Mouse (Mus musculus): ENCODE measurements around the gene Ppt2. TPM values are rescaled to one million over a fixed set of nuclear protein-coding genes. Genes with fewer than 3 reads are reported as not detected.
A peak's percentile ranks its signal among the peaks of the same experiment; 100 is the strongest.

The Ppt2 gene
- total and polyA plus RNA-seq, 2 experiments = 22.5 to 38.5 TPM

DNA sequence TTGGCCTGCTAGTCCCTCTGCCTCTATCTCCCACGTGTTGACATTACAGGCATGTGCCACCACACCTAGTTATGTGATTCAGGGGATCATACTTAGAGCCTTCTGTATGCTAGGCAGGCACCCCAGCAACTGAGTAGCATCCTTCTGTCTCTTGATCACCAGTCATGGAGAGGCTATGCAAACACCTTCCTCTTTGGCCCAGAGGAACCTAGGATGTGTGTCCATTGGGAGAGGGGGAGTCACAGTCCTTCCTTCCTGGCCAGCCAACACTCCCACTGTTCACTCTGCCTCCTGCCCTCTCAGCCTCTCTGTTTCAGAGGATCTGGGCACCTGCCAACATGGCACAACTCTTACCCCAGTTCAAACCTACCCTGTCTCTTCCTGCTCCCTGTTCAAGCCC lies 35.2 kb upstream of the Ppt2 start:
- no peaks in the 10 kb centered on the region; the same call in 1 of the 2 replicates for H3K27me3 ChIP-seq (ENCODE audit: control insufficient read depth, insufficient read depth, low read length)
- H3K9ac ChIP-seq (ENCODE audit: low read depth, low read length) = no peak overlapping the region
- no peaks in the 10 kb centered on the region for H3K79me2 ChIP-seq (ENCODE audit: control insufficient read depth, insufficient read depth, low read length)
- no peak for DNase-seq (ENCODE audit: extremely low read depth, low read depth, low spot score)
- 44% methylated on average over 1 of the region's 1 CpGs for WGBS
- H3K4me3 ChIP-seq (ENCODE audit: insufficient read depth, low read depth, low read length) = no peak overlapping the region
- no peak overlapping the region for H3K27ac ChIP-seq (replicated peaks; ENCODE audit: insufficient read depth, low read depth, low read length)
- no peak for TF ChIP-seq CTCF (IDR thresholded peaks at IDR 0.05; ENCODE audit: low read depth, low read length)
- TF ChIP-seq POLR2A (IDR thresholded peaks at IDR 0.05; ENCODE audit: extremely low read depth, insufficient read depth, low read length) = no peak
- no peaks in the 10 kb centered on the region for H3K36me3 ChIP-seq (ENCODE audit: control insufficient read depth, insufficient read depth, low read length)
- H3K4me1 ChIP-seq (ENCODE audit: control insufficient read depth, insufficient read depth, low read length) = no peaks in the 10 kb centered on the region

DNA sequence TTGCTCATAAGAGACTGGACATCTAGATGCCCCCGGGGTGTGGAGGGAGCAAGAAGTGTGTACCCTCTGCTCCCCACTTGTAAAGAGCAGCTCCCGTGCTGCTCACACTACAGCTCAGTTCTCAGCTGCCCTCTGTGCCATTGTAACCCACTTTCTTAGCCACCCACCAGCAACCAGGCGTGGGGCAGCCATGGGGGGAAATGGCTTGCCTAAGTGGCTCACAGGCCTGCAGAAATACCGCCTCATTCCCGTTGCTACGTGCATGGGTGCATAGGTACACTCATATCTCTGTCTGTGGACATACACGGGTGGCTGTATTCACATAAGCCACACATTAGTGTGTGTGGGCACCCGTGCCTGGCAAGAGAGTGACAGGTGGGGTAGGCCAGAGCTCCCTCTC lies 34.7 kb upstream of the Ppt2 start:
- Histone ChIP-seq H3K79me2 (ENCODE audit: control insufficient read depth, insufficient read depth, low read length) (no peaks in the 10 kb centered on the region), H3K27ac (replicated peaks; ENCODE audit: insufficient read depth, low read depth, low read length) (no peak overlapping the region), H3K27me3 (ENCODE audit: control insufficient read depth, insufficient read depth, low read length) (no peaks in the 10 kb centered on the region; the same call in 1 of the 2 replicates), H3K9ac (ENCODE audit: low read depth, low read length) (no peak overlapping the region), H3K36me3 (ENCODE audit: control insufficient read depth, insufficient read depth, low read length) (no peaks in the 10 kb centered on the region), H3K4me1 (ENCODE audit: control insufficient read depth, insufficient read depth, low read length) (no peaks in the 10 kb centered on the region; the same call in 1 of the 2 replicates), H3K4me3 (ENCODE audit: insufficient read depth, low read depth, low read length) (no peak overlapping the region)
- TF ChIP-seq CTCF (IDR thresholded peaks at IDR 0.05; ENCODE audit: low read depth, low read length) (no peak), POLR2A (IDR thresholded peaks at IDR 0.05; ENCODE audit: extremely low read depth, insufficient read depth, low read length) (no peak)
- WGBS = 88% methylated on average over 8 of the region's 8 CpGs
- DNase-seq (ENCODE audit: extremely low read depth, low read depth, low spot score) = no peak

DNA sequence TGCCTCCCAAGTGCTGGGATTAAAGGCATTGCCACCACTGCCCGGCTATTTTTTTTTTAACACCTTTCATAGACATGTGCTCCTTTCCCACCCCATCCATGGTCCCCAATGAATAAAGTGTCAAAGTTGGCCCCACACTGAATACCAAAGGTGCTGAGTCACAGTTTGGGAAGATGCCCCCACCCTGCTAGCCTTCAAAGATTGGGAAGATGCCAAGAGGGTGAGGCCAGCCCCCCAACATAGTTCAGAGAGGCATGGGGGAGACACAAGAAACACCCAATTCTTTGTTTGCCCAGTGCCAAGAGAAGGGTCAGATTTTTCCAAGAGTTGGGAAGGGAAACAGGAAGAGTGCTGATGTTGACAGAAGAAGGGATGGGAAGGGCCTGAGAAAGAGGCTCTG lies 34.2 kb upstream of the Ppt2 start:
- DNase-seq (ENCODE audit: extremely low read depth, low read depth, low spot score) = no peak
- 89% methylated on average over 1 of the region's 1 CpGs for WGBS

DNA sequence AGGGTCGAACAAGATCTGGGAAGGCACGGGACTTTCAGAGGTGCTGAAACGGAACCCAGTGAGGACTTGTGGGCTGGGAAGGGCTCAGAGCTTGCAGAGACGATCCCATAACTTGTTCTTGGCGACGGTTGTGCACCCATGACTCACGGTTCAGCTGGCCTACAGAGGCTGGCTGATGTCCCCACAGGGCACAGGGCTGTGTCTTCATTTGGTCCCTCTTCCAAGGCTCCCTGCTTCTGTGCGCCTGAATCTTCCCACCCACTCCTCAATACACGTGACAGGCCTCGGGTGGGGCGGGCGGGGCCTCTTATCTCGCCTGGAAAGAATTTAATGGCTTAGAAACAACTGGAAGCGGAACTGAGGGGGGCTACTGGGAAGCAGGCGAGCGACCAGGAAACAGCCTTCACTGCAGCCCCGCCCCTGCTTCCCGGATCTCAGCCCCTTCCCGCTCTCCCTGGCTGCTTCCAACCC lies 32.8 kb upstream of the Ppt2 start:
- H3K4me3 ChIP-seq (ENCODE audit: insufficient read depth, low read depth, low read length) = peak overlapping the region; percentile 48

More for the DNA sequence above, 34.2 kb upstream of the Ppt2 start:
- H3K79me2 ChIP-seq (ENCODE audit: control insufficient read depth, insufficient read depth, low read length) = no peaks in the 10 kb centered on the region
- H3K9ac ChIP-seq (ENCODE audit: low read depth, low read length) = no peak overlapping the region
- TF ChIP-seq CTCF (IDR thresholded peaks at IDR 0.05; ENCODE audit: low read depth, low read length) (no peak), POLR2A (IDR thresholded peaks at IDR 0.05; ENCODE audit: extremely low read depth, insufficient read depth, low read length) (no peak)
- no peaks in the 10 kb centered on the region; the same call in 1 of the 2 replicates for H3K27me3 ChIP-seq (ENCODE audit: control insufficient read depth, insufficient read depth, low read length)
- no peak overlapping the region for H3K4me3 ChIP-seq (ENCODE audit: insufficient read depth, low read depth, low read length)
- H3K36me3 ChIP-seq (ENCODE audit: control insufficient read depth, insufficient read depth, low read length) = no peaks in the 10 kb centered on the region
- peaks cover 1% of the 10 kb centered on the region; the same call in 1 of the 2 replicates for H3K4me1 ChIP-seq (ENCODE audit: control insufficient read depth, insufficient read depth, low read length)
- H3K27ac ChIP-seq (replicated peaks; ENCODE audit: insufficient read depth, low read depth, low read length) = no peak overlapping the region

DNA sequence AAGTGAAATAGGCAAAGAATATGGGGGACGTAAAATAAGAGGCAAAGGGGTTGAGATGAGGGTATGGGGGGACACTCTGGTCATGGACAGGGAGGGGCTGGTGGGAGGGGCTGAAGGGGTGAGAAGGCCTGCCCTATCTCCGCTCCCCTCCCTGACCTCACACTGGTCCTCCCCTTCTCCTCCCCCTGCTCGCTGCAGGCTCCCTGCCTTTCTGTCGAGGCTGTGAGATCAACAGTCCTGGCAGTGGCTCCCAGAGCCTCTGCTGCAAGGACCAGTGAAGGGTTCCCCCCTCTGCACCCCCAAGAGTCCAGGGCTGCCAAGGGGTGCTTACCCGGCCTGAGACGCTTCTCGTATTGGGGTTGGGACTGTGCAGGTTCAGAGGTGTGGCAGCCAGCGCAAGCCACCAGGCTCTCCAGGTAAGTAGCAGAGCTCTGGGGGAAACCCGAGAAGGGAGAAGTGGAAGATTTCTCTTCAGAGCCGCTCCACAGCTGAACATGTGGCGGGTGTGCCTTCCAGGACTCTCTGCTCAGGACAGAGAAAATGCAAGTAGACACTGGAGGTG lies 32.0 kb upstream of the Ppt2 start:
- H3K4me3 ChIP-seq (ENCODE audit: insufficient read depth, low read depth, low read length) = peak overlapping the region; percentile 48
- H3K79me2 ChIP-seq (ENCODE audit: control insufficient read depth, insufficient read depth, low read length) = no peaks in the 10 kb centered on the region
- H3K27me3 ChIP-seq (ENCODE audit: control insufficient read depth, insufficient read depth, low read length) = no peaks in the 10 kb centered on the region; the same call in 1 of the 2 replicates
- H3K9ac ChIP-seq (ENCODE audit: low read depth, low read length) = peak overlapping the region; percentile 27
- TF ChIP-seq POLR2A (IDR thresholded peaks at IDR 0.05; ENCODE audit: extremely low read depth, insufficient read depth, low read length) (no peak), CTCF (IDR thresholded peaks at IDR 0.05; ENCODE audit: low read depth, low read length) (no peak)
- no peaks in the 10 kb centered on the region for H3K36me3 ChIP-seq (ENCODE audit: control insufficient read depth, insufficient read depth, low read length)
- 39% methylated on average over 11 of the region's 11 CpGs for WGBS
- H3K4me1 ChIP-seq (ENCODE audit: control insufficient read depth, insufficient read depth, low read length) = peaks cover 3% of the 10 kb centered on the region; the same call in 1 of the 2 replicates
- peak overlapping the region; percentile 11; the same call in 1 of the 2 replicates for H3K27ac ChIP-seq (replicated peaks; ENCODE audit: insufficient read depth, low read depth, low read length)
- DNase-seq (ENCODE audit: extremely low read depth, low read depth, low spot score) = no peak

More for the DNA sequence above, 32.8 kb upstream of the Ppt2 start:
- Histone ChIP-seq H3K27me3 (ENCODE audit: control insufficient read depth, insufficient read depth, low read length) (no peaks in the 10 kb centered on the region; the same call in 1 of the 2 replicates), H3K4me1 (ENCODE audit: control insufficient read depth, insufficient read depth, low read length) (peaks cover 3% of the 10 kb centered on the region; the same call in 1 of the 2 replicates), H3K36me3 (ENCODE audit: control insufficient read depth, insufficient read depth, low read length) (no peaks in the 10 kb centered on the region), H3K9ac (ENCODE audit: low read depth, low read length) (peak overlapping the region; percentile 5), H3K79me2 (ENCODE audit: control insufficient read depth, insufficient read depth, low read length) (no peaks in the 10 kb centered on the region), H3K27ac (replicated peaks; ENCODE audit: insufficient read depth, low read depth, low read length) (peak overlapping the region; percentile 65)
- 12% methylated on average over 19 of the region's 19 CpGs for WGBS
- no peak for DNase-seq (ENCODE audit: extremely low read depth, low read depth, low spot score)
- no peak for TF ChIP-seq CTCF (IDR thresholded peaks at IDR 0.05; ENCODE audit: low read depth, low read length)
- no peak for TF ChIP-seq POLR2A (IDR thresholded peaks at IDR 0.05; ENCODE audit: extremely low read depth, insufficient read depth, low read length)

DNA sequence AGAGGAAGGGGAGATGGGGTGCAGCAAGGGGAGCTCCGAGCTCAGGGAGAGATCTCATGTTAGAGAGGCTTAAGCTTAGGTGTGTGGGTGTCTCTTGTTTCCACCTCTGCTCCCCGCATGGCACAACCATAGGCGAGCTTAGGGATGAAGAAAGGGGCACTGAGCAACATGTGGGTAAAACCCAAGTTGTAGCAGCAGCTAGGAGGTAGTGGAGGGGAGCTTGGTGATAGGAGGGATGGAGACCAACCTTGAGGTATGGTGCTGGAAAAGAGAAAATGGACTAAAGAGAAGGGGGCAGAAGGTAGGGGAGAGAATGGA lies 31.5 kb upstream of the Ppt2 start:
- Histone ChIP-seq H3K79me2 (ENCODE audit: control insufficient read depth, insufficient read depth, low read length) (no peaks in the 10 kb centered on the region), H3K36me3 (ENCODE audit: control insufficient read depth, insufficient read depth, low read length) (no peaks in the 10 kb centered on the region), H3K4me1 (ENCODE audit: control insufficient read depth, insufficient read depth, low read length) (peaks cover 3% of the 10 kb centered on the region; the same call in 1 of the 2 replicates), H3K9ac (ENCODE audit: low read depth, low read length) (no peak overlapping the region), H3K27ac (replicated peaks; ENCODE audit: insufficient read depth, low read depth, low read length) (no peak overlapping the region), H3K27me3 (ENCODE audit: control insufficient read depth, insufficient read depth, low read length) (no peaks in the 10 kb centered on the region; the same call in 1 of the 2 replicates), H3K4me3 (ENCODE audit: insufficient read depth, low read depth, low read length) (no peak overlapping the region)
- WGBS = 46% methylated on average over 3 of the region's 3 CpGs
- TF ChIP-seq POLR2A (IDR thresholded peaks at IDR 0.05; ENCODE audit: extremely low read depth, insufficient read depth, low read length) (no peak), CTCF (IDR thresholded peaks at IDR 0.05; ENCODE audit: low read depth, low read length) (no peak)
- no peak for DNase-seq (ENCODE audit: extremely low read depth, low read depth, low spot score)

All from liver, adult 2 months (tissue).